8 mouse cellular contexts compared by ENCODE assay signal in genomic region chr12:105032147-105032831, GRCm38 (mm10). TPM values are rescaled to one million over a fixed set of nuclear protein-coding genes. Genes with fewer than 3 reads are reported as not detected.
A peak's percentile ranks its signal among the peaks of the same experiment; 100 is the strongest.
DNase-seq lines count a peak whose midpoint lies in the region; ATAC-seq and TF ChIP-seq lines count a peak whose summit lies in the region.

TSS of gene Glrx5 (plus strand) at chr12:105032688.

- H3K4me3 ChIP-seq in C2C12 (ENCODE audit: insufficient read depth, poor library complexity, severe bottlenecking) = peak within 1 kb of the TSS; percentile 96
- H3K4me3 ChIP-seq in erythroblast, embryonic 14.5 days (replicated peaks) = peak within 1 kb of the TSS; percentile 79
- peak within 1 kb of the TSS; percentile 89 for H3K4me3 ChIP-seq in heart, embryonic 11.5 days (ENCODE audit: low read depth, low read length)
- H3K4me3 ChIP-seq in kidney, embryonic 16.5 days (ENCODE audit: low read length) = peak within 1 kb of the TSS; percentile 94
- peak within 1 kb of the TSS; percentile 83 for H3K4me3 ChIP-seq in liver, adult 2 months (ENCODE audit: insufficient read depth, low read depth, low read length)
- peak within 1 kb of the TSS; percentile 74 for H3K4me3 ChIP-seq in myocyte

- H3K79me2 ChIP-seq in C2C12 (ENCODE audit: control insufficient read depth, insufficient read depth) (peaks cover 91% of the 10 kb centered on the region), myocyte (ENCODE audit: control insufficient read depth, insufficient read depth) (peaks cover 67% of the 10 kb centered on the region)
- peaks cover 25% of the 10 kb centered on the region for H3K79me2 ChIP-seq in liver, adult 2 months (ENCODE audit: control insufficient read depth, insufficient read depth, low read length)

- peak within 1 kb of the TSS; percentile 89 for H3K27ac ChIP-seq in heart, embryonic 11.5 days (ENCODE audit: low read depth, low read length)
- H3K27ac ChIP-seq in kidney, embryonic 16.5 days (ENCODE audit: low read length) = peak within 1 kb of the TSS; percentile 54
- peak within 1 kb of the TSS; percentile 86 for H3K27ac ChIP-seq in liver, adult 2 months (replicated peaks; ENCODE audit: insufficient read depth, low read depth, low read length)

- H3K9me3 ChIP-seq in erythroblast, embryonic 14.5 days (ENCODE audit: control insufficient read depth, low read length) = no peaks in the 10 kb centered on the region
- no peaks in the 10 kb centered on the region for H3K9me3 ChIP-seq in heart, embryonic 11.5 days (replicated peaks; ENCODE audit: control insufficient read depth, low read length)
- H3K9me3 ChIP-seq in kidney, embryonic 16.5 days (ENCODE audit: low read length) = no peaks in the 10 kb centered on the region

- TF ChIP-seq POLR2A in brain, embryonic 14.5 days (IDR thresholded peaks at IDR 0.05; ENCODE audit: borderline replicate concordance, extremely low read depth, insufficient read depth, insufficient read length, poor library complexity, severe bottlenecking) = peak; percentile 96
- peak; percentile 93 for TF ChIP-seq POLR2A in liver, adult 2 months (IDR thresholded peaks at IDR 0.05; ENCODE audit: extremely low read depth, insufficient read depth, low read length)
- peak; percentile 97 for TF ChIP-seq POLR2A in myocyte (IDR thresholded peaks at IDR 0.05; ENCODE audit: insufficient read length, low read depth)

- ATAC-seq in heart, embryonic 11.5 days (replicated peaks; ENCODE audit: insufficient number of reproducible peaks, low FRiP score, low TSS enrichment) = peak; percentile 97
- peak; percentile 99 for ATAC-seq in kidney, embryonic 16.5 days (ENCODE audit: low FRiP score, low TSS enrichment)

- peak; percentile 100 for DNase-seq in brain, embryonic 14.5 days (ENCODE audit: low read depth)
- DNase-seq in liver, adult 2 months (ENCODE audit: extremely low read depth, low read depth, low spot score) = peak; percentile 100
- peak; percentile 100 for DNase-seq in splenic B cell, adult 2 months (ENCODE audit: low read depth, low spot score)

- WGBS in heart, embryonic 11.5 days (ENCODE audit: insufficient replicate concordance) = under 1% methylated on average over 72 of the region's 72 CpGs
- 0% methylated on average over 67 of the region's 72 CpGs for WGBS in kidney, embryonic 16.5 days
- WGBS in liver, adult 2 months = under 1% methylated on average over 72 of the region's 72 CpGs

- peaks cover 75% of the 10 kb centered on the region for H3K79me3 ChIP-seq in C2C12 (ENCODE audit: low read depth)

- H3K27me3 ChIP-seq in C2C12 (ENCODE audit: control insufficient read depth, insufficient read depth, insufficient read length) (no peaks in the 10 kb centered on the region), myocyte (ENCODE audit: control insufficient read depth, insufficient read depth, insufficient read length) (no peaks in the 10 kb centered on the region)
- H3K27me3 ChIP-seq in erythroblast, embryonic 14.5 days (ENCODE audit: control insufficient read depth) = no peaks in the 10 kb centered on the region
- no peaks in the 10 kb centered on the region for H3K27me3 ChIP-seq in heart, embryonic 11.5 days (ENCODE audit: control insufficient read depth, insufficient read depth, low read length)
- no peaks in the 10 kb centered on the region for H3K27me3 ChIP-seq in kidney, embryonic 16.5 days (ENCODE audit: insufficient read depth, low read length)
- no peaks in the 10 kb centered on the region for H3K27me3 ChIP-seq in liver, adult 2 months (ENCODE audit: control insufficient read depth, insufficient read depth, low read length)
- H3K27me3 ChIP-seq in splenic B cell, adult 2 months (ENCODE audit: control insufficient read depth, insufficient read depth, low read length, poor library complexity, severe bottlenecking) = no peaks in the 10 kb centered on the region

- H3K4me2 ChIP-seq in heart, embryonic 11.5 days = peak within 1 kb of the TSS; percentile 83
- H3K4me2 ChIP-seq in kidney, embryonic 16.5 days (replicated peaks; ENCODE audit: low read depth, low read length) = peak within 1 kb of the TSS; percentile 92
- peak within 1 kb of the TSS; percentile 89 for H3K4me2 ChIP-seq in myocyte (ENCODE audit: low read depth)

- no peak for TF ChIP-seq CTCF in C2C12 (IDR thresholded peaks at IDR 0.05; ENCODE audit: control insufficient read depth, insufficient read depth, insufficient read length)
- TF ChIP-seq CTCF in brain, embryonic 14.5 days (IDR thresholded peaks at IDR 0.05; ENCODE audit: borderline replicate concordance, extremely low read depth, insufficient read depth, insufficient read length) = no peak
- no peak for TF ChIP-seq CTCF in liver, adult 2 months (IDR thresholded peaks at IDR 0.05; ENCODE audit: low read depth, low read length)

- H3K9ac ChIP-seq in heart, embryonic 11.5 days (ENCODE audit: low read depth, low read length) = peak within 1 kb of the TSS; percentile 88
- H3K9ac ChIP-seq in kidney, embryonic 16.5 days (replicated peaks; ENCODE audit: low read length) = peak within 1 kb of the TSS; percentile 92
- peak within 1 kb of the TSS; percentile 94 for H3K9ac ChIP-seq in liver, adult 2 months (ENCODE audit: low read depth, low read length)

- H3ac ChIP-seq in C2C12 (ENCODE audit: control insufficient read depth, insufficient read length, low read depth) (peak within 1 kb of the TSS; percentile 99), myocyte (ENCODE audit: control insufficient read depth, insufficient read length) (peak within 1 kb of the TSS; percentile 96)

- peaks cover 78% of the 10 kb centered on the region for H3K4me1 ChIP-seq in erythroblast, embryonic 14.5 days (ENCODE audit: control insufficient read depth)
- H3K4me1 ChIP-seq in heart, embryonic 11.5 days (ENCODE audit: control insufficient read depth, insufficient read depth, low read length) = peaks cover 27% of the 10 kb centered on the region
- peaks cover 26% of the 10 kb centered on the region for H3K4me1 ChIP-seq in kidney, embryonic 16.5 days (ENCODE audit: insufficient read depth, low read length)
- peaks cover 36% of the 10 kb centered on the region for H3K4me1 ChIP-seq in liver, adult 2 months (ENCODE audit: control insufficient read depth, insufficient read depth, low read length)

- H3K36me3 ChIP-seq in C2C12 (ENCODE audit: control insufficient read depth, insufficient read depth) (peaks cover 38% of the 10 kb centered on the region), myocyte (ENCODE audit: control insufficient read depth, insufficient read depth) (no peaks in the 10 kb centered on the region)
- H3K36me3 ChIP-seq in erythroblast, embryonic 14.5 days (ENCODE audit: control insufficient read depth) = peaks cover 79% of the 10 kb centered on the region
- H3K36me3 ChIP-seq in heart, embryonic 11.5 days (ENCODE audit: control insufficient read depth, insufficient read depth, low read length) = peaks cover 12% of the 10 kb centered on the region
- peaks cover 12% of the 10 kb centered on the region; the same call in 1 of the 2 replicates for H3K36me3 ChIP-seq in kidney, embryonic 16.5 days (ENCODE audit: insufficient read depth, low read length)
- H3K36me3 ChIP-seq in liver, adult 2 months (ENCODE audit: control insufficient read depth, insufficient read depth, low read length) = no peaks in the 10 kb centered on the region
- H3K36me3 ChIP-seq in splenic B cell, adult 2 months (ENCODE audit: control insufficient read depth, insufficient read depth, low read length, poor library complexity, severe bottlenecking) = peaks cover 3% of the 10 kb centered on the region

TF ChIP-seq in C2C12, 6 proteins besides CTCF, POLR2A, EP300 and RAD21:
- TF ChIP-seq FOSL1 (IDR thresholded peaks at IDR 0.05; ENCODE audit: insufficient read depth, low read length, poor library complexity, severe bottlenecking) (no peak), USF1 (IDR thresholded peaks at IDR 0.05; ENCODE audit: low read depth) (no peak), MYOG (IDR thresholded peaks at IDR 0.05; ENCODE audit: control insufficient read depth, extremely low read depth, insufficient read length) (no peak), MYOD1 (IDR thresholded peaks at IDR 0.05; ENCODE audit: control insufficient read depth, insufficient read length, low read depth) (no peak), MAX (IDR thresholded peaks at IDR 0.05) (peak; percentile 93), CEBPB (IDR thresholded peaks at IDR 0.05; ENCODE audit: low read depth) (no peak)

TF ChIP-seq in myocyte, 11 proteins besides CTCF, POLR2A, EP300 and RAD21:
- TF ChIP-seq USF1 (IDR thresholded peaks at IDR 0.05; ENCODE audit: low read depth) (no peak), MYOD1 (IDR thresholded peaks at IDR 0.05; ENCODE audit: control insufficient read depth in 1 of 3, insufficient read length in 2 of 3, low read depth in 2 of 3) (peak in 1 of 3 experiments; percentile 19), TCF3 (IDR thresholded peaks at IDR 0.05; ENCODE audit: insufficient read length, low read depth) (no peak), SRF (IDR thresholded peaks at IDR 0.05; ENCODE audit: control insufficient read depth, insufficient read length, low read depth) (peak; percentile 84), REST (IDR thresholded peaks at IDR 0.05; ENCODE audit: insufficient read depth, insufficient read length) (peak; percentile 43), CEBPB (IDR thresholded peaks at IDR 0.05; ENCODE audit: insufficient read depth, poor library complexity, severe bottlenecking) (no peak), POLR2AphosphoS2 (IDR thresholded peaks at IDR 0.05; ENCODE audit: insufficient read length, low read depth) (peak; percentile 98), TCF12 (IDR thresholded peaks at IDR 0.05; ENCODE audit: insufficient read depth, poor library complexity, severe bottlenecking) (no peak), E2F4 (IDR thresholded peaks at IDR 0.05; ENCODE audit: insufficient read depth) (no peak), MYOG (IDR thresholded peaks at IDR 0.05; ENCODE audit: control insufficient read depth in 1 of 3, insufficient read depth in 1 of 3, insufficient read length in 2 of 3, low read depth in 2 of 3) (no peak), MAX (IDR thresholded peaks at IDR 0.05; ENCODE audit: low read depth) (peak; percentile 54)

RNA-seq across cellular contexts. Expression of gene Glrx5, which starts in this region (rescaled TPM):
- 92.2 TPM for polyA plus RNA-seq in C2C12 (2012; fragmentation: generic; extraction: Trizol)
- polyA plus RNA-seq in brain, embryonic 14.5 days (2012; rRNA removed) = 71.3 and 95.6 TPM in 2 replicates
- 218 and 245 TPM in 2 replicates for polyA plus RNA-seq in erythroblast, embryonic 14.5 days (2012)
- 214 and 254 TPM in 2 replicates for polyA plus RNA-seq in heart, embryonic 11.5 days (2014; fragmentation: Nextera tagmentation; extraction: Ambion mirVana)
- 162 and 174 TPM in 2 replicates for polyA plus RNA-seq in kidney, embryonic 16.5 days (2015; fragmentation: Nextera tagmentation; extraction: Ambion mirVana)
- total RNA-seq in liver, adult 2 months (2014; rRNA removed) = 43.0 and 45.5 TPM in 2 replicates
- 144 and 157 TPM in 2 replicates for polyA plus RNA-seq in liver, adult 2 months (2012; rRNA removed)
- 52.4 TPM for polyA plus RNA-seq in myocyte (2012; fragmentation: generic; extraction: Trizol)

Comparison
In these comparisons a context has a peak if more than half of its experiments do, and no peak if none do; other contexts are left out.
1. Peak in every context shown above with its lines: DNase-seq, ATAC-seq, H3K4me3 ChIP-seq and H3K27ac ChIP-seq.